22 mouse cellular contexts compared by ENCODE assay signal in genomic region chr14:110007159-110007558, GRCm38 (mm10).
DNase-seq lines count a peak whose midpoint lies in the region; ATAC-seq lines count a peak whose summit lies in the region.
"Had no signal": no experiment of that assay in that cellular context is flagged by ENCODE, and none has a peak within 500 bp of the region (broad histone marks: within the 10 kb centered on the region; RNA-seq: fewer than 3 reads in every experiment).

No protein-coding gene starts in this region.

- H3K4me1 ChIP-seq in embryonic facial prominence, embryonic 11.5 days (ENCODE audit: control insufficient read depth, insufficient read depth, low read length), result no peaks in the 10 kb centered on the region
- H3K4me1 ChIP-seq in limb, embryonic 11.5 days (ENCODE audit: control insufficient read depth, insufficient read depth, low read length), result 0 out of 2 replicates have a peak, but pooled peaks cover 5% of the 10 kb centered on the region
- no peaks in the 10 kb centered on the region for H3K4me1 ChIP-seq in heart, embryonic 12.5 days (replicated peaks)
- H3K4me1 ChIP-seq: embryonic facial prominence, embryonic 13.5 days; forebrain, embryonic 12.5 days; hindbrain, embryonic 12.5 days had no signal

- no peak for ATAC-seq in embryonic facial prominence, embryonic 11.5 days (replicated peaks; ENCODE audit: insufficient number of reproducible peaks, low FRiP score, low TSS enrichment, low read depth)
- peak; percentile 89 for ATAC-seq in limb, embryonic 11.5 days (ENCODE audit: insufficient number of reproducible peaks, low FRiP score, low TSS enrichment, low read depth)
- ATAC-seq in heart, embryonic 12.5 days (ENCODE audit: insufficient number of reproducible peaks, low FRiP score), result no peak
- ATAC-seq: forebrain, postnatal 0 days; hindbrain, embryonic 16.5 days had no signal

- no peaks in the 10 kb centered on the region for H3K9me3 ChIP-seq in embryonic facial prominence, embryonic 11.5 days (replicated peaks; ENCODE audit: control insufficient read depth, low read length)
- H3K9me3 ChIP-seq in limb, embryonic 11.5 days (ENCODE audit: control insufficient read depth, low read length), result no peaks in the 10 kb centered on the region
- no peaks in the 10 kb centered on the region; the same call in 1 of the 2 replicates for H3K9me3 ChIP-seq in heart, embryonic 12.5 days (replicated peaks)
- H3K9me3 ChIP-seq: embryonic facial prominence, embryonic 13.5 days; forebrain, embryonic 12.5 days; hindbrain, embryonic 12.5 days had no signal

- no peak overlapping the region for H3K4me3 ChIP-seq in embryonic facial prominence, embryonic 11.5 days (ENCODE audit: low read depth, low read length)
- H3K4me3 ChIP-seq in limb, embryonic 11.5 days (ENCODE audit: low read depth, low read length), result no peak overlapping the region
- no peak overlapping the region for H3K4me3 ChIP-seq in heart, embryonic 12.5 days
- H3K4me3 ChIP-seq: embryonic facial prominence, embryonic 13.5 days; forebrain, embryonic 12.5 days; hindbrain, embryonic 12.5 days had no signal

- DNase-seq in embryo, embryonic 10 days (ENCODE audit: low spot score), result peak; percentile 15
- no peak for DNase-seq in embryo, embryonic 9.5 days (ENCODE audit: extremely low spot score)
- peak; percentile 56 for DNase-seq in embryonic facial prominence, embryonic 11.5 days (ENCODE audit: low spot score)
- peak; percentile 54 for DNase-seq in limb, embryonic 11.5 days (ENCODE audit: low spot score)
- peak; percentile 30 for DNase-seq in mesoderm, embryonic 11.5 days (ENCODE audit: low read depth, low spot score)
- DNase-seq in kidney, postnatal 10 days, result no peak
- DNase-seq in kidney, adult 9 months, result no peak
- DNase-seq: adrenal gland, postnatal 10 days; B cell, adult 2 months; cerebellum, adult 11 months; cerebellum, adult 8-10 months; cerebellum, postnatal 14 days; forebrain, postnatal 0 days; gastrocnemius, postnatal 36 days; heart, adult 11 months; heart, postnatal 10 days; heart, postnatal 4 days had no signal

- no peak overlapping the region for H3K9ac ChIP-seq in embryonic facial prominence, embryonic 11.5 days (replicated peaks; ENCODE audit: low read length)
- H3K9ac ChIP-seq in limb, embryonic 11.5 days (ENCODE audit: low read length), result no peak overlapping the region
- no peak overlapping the region for H3K9ac ChIP-seq in heart, embryonic 12.5 days
- H3K9ac ChIP-seq: embryonic facial prominence, embryonic 13.5 days; forebrain, embryonic 12.5 days; forebrain, postnatal 0 days; hindbrain, embryonic 12.5 days had no signal

- no peak overlapping the region for H3K4me2 ChIP-seq in embryonic facial prominence, embryonic 11.5 days (ENCODE audit: low read depth, low read length)
- no peak overlapping the region for H3K4me2 ChIP-seq in limb, embryonic 11.5 days (ENCODE audit: low read depth, severe bottlenecking)
- no peak overlapping the region for H3K4me2 ChIP-seq in heart, embryonic 12.5 days
- H3K4me2 ChIP-seq: embryonic facial prominence, embryonic 13.5 days; forebrain, embryonic 12.5 days; hindbrain, embryonic 12.5 days had no signal

- WGBS in embryonic facial prominence, embryonic 11.5 days, result 53% methylated on average over 6 of the region's 6 CpGs
- 20% methylated on average over 6 of the region's 6 CpGs for WGBS in limb, embryonic 11.5 days
- WGBS in heart, embryonic 12.5 days, result 74% methylated on average over 6 of the region's 6 CpGs

- no peak overlapping the region for H3K27ac ChIP-seq in embryonic facial prominence, embryonic 11.5 days (replicated peaks; ENCODE audit: low read depth, low read length)
- H3K27ac ChIP-seq in limb, embryonic 11.5 days (replicated peaks; ENCODE audit: low read depth, low read length), result no peak overlapping the region
- H3K27ac ChIP-seq in heart, embryonic 12.5 days (ENCODE audit: poor library complexity, severe bottlenecking), result no peak overlapping the region
- H3K27ac ChIP-seq: embryonic facial prominence, embryonic 13.5 days; forebrain, embryonic 12.5 days; hindbrain, embryonic 12.5 days had no signal

- no peaks in the 10 kb centered on the region for H3K27me3 ChIP-seq in embryonic facial prominence, embryonic 11.5 days (ENCODE audit: control insufficient read depth, insufficient read depth, low read length)
- no peaks in the 10 kb centered on the region for H3K27me3 ChIP-seq in limb, embryonic 11.5 days (ENCODE audit: control insufficient read depth, insufficient read depth, low read length)
- H3K27me3 ChIP-seq in heart, embryonic 12.5 days (replicated peaks), result no peaks in the 10 kb centered on the region
- H3K27me3 ChIP-seq: embryonic facial prominence, embryonic 13.5 days; forebrain, embryonic 12.5 days; hindbrain, embryonic 12.5 days had no signal

- H3K36me3 ChIP-seq in embryonic facial prominence, embryonic 11.5 days (replicated peaks; ENCODE audit: control insufficient read depth, insufficient read depth, low read depth, low read length), result no peaks in the 10 kb centered on the region
- H3K36me3 ChIP-seq in limb, embryonic 11.5 days (ENCODE audit: control insufficient read depth, insufficient read depth, low read length), result no peaks in the 10 kb centered on the region
- H3K36me3 ChIP-seq in heart, embryonic 12.5 days, result no peaks in the 10 kb centered on the region
- H3K36me3 ChIP-seq: embryonic facial prominence, embryonic 13.5 days; forebrain, embryonic 12.5 days; hindbrain, embryonic 12.5 days had no signal

Comparison
In these comparisons a context has a peak if more than half of its experiments do, and no peak if none do; other contexts are left out.
1. DNase-seq: peak in embryo, embryonic 10 days (single experiment), embryonic facial prominence, embryonic 11.5 days (single experiment), limb, embryonic 11.5 days (single experiment) and mesoderm, embryonic 11.5 days (single experiment); none in embryo, embryonic 9.5 days (single experiment), kidney, postnatal 10 days (single experiment) and kidney, adult 9 months (single experiment).